Mouse (Mus musculus): ENCODE data around the gene Dclk2.

DNA sequence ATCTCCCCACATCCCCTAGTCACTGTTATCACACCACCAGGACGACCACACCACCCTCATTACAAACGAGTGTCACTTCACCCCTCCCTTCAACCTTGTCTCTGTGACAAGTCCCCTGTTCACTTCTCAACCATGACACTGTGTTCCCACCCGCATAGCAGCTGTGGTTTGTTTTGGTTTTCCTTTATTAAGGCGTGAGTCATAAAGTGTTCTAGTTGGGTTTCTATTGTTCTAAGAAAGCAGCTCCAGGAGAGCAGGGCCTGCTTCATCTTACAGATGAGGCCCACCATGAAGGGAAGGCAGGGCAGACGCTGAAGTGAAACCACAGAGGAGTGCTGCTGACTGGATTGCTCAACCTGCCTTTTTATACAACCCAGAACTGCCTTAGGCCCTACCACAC, 83.3 kb downstream of the Dclk2 start:
- TF ChIP-seq POLR2A (IDR thresholded peaks at IDR 0.05; ENCODE audit: low read depth, low read length) (no peak), CTCF (conservative IDR thresholded peaks at IDR 0.05; ENCODE audit: insufficient read depth, insufficient read length, low read depth, low read length) (no peak)

Measured in kidney, adult 2 months (tissue).